Mouse (Mus musculus): ENCODE data around the gene Faim. TPM values are rescaled to one million over a fixed set of nuclear protein-coding genes. Genes with fewer than 3 reads are reported as not detected.

Gene Faim
- polyA plus RNA-seq, 1 experiment from 2014 or later: 54.8 TPM

DNA sequence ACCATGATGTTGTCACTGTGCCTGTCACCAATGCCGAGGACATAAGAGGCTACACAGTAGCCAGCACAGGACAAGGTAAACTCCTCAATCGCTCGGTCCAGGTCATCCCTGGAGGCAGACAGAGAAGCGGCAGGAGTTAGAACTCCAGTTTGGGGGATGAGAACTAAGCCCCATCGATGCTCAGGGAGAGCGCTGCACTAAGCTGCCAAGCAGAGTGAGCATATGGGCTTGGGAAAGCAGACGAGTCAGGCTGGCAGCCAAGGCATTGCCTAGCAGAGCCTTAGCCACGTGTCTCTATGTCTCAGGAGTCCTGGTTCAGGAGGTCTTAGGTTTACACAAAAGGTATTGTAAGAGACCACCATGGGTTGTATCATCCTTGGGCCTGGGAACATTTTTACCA is 58.6 kb downstream of the Faim start:
- no peak for DNase-seq (ENCODE audit: low spot score)

DNA sequence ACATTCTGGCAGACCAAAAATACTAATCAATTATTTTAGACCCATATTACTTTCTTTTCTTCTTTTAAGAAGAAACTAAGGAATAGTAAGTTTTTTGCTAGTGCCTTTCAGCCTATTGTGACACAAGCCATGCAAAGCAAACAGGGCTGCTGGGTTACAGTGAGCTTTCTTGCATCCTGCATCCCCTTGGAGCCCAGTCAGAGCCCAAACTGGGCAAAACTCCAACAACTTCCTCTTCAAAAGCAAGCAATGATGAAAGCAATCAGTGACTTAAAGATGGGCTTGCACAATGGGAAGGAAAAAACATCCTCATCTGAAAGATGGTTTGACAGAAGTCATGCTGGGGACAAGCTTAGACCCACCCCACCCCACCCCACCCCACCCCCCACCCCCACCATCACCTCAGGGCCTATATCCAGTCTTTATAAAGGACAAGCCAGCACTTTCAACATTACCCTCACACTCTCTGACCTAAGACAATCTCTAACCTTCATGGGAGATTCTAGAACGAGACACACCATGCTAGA is 62.6 kb downstream of the Faim start:
- DNase-seq (ENCODE audit: low spot score): no peak

- DNase-seq (ENCODE audit: low spot score): no peak
Measured at GRCm38 (mm10) chr9:99049760-99050159, 63.6 kb downstream of the Faim start.

Other genes starting within 250 kb of the Faim start
- gene Prr23a1, start 143.9 kb upstream of the Faim start, polyA plus RNA-seq (2015; fragmentation: Nextera tagmentation; extraction: Ambion mirVana): not detected in 2 replicates
- gene Prr23a2, start 129.9 kb upstream of the Faim start, polyA plus RNA-seq (2015; fragmentation: Nextera tagmentation; extraction: Ambion mirVana): not detected in 2 replicates
- gene Prr23a3, start 121.6 kb upstream of the Faim start, polyA plus RNA-seq (2015; fragmentation: Nextera tagmentation; extraction: Ambion mirVana): not detected in 2 replicates
- not detected in 2 replicates for gene 7420426K07Rik, start 83.3 kb upstream of the Faim start, polyA plus RNA-seq (2015; fragmentation: Nextera tagmentation; extraction: Ambion mirVana)
- gene Foxl2, start 31.1 kb upstream of the Faim start, polyA plus RNA-seq (2015; fragmentation: Nextera tagmentation; extraction: Ambion mirVana): not detected in 2 replicates
- gene Gm1123, start 49.3 kb downstream of the Faim start, polyA plus RNA-seq (2015; fragmentation: Nextera tagmentation; extraction: Ambion mirVana): not detected in 2 replicates
- gene Pik3cb, start 154.2 kb downstream of the Faim start, polyA plus RNA-seq (2015; fragmentation: Nextera tagmentation; extraction: Ambion mirVana): 1.2 and 1.6 TPM in 2 replicates

All from thymus, postnatal 0 days (tissue).